In the genomic region with DNA sequence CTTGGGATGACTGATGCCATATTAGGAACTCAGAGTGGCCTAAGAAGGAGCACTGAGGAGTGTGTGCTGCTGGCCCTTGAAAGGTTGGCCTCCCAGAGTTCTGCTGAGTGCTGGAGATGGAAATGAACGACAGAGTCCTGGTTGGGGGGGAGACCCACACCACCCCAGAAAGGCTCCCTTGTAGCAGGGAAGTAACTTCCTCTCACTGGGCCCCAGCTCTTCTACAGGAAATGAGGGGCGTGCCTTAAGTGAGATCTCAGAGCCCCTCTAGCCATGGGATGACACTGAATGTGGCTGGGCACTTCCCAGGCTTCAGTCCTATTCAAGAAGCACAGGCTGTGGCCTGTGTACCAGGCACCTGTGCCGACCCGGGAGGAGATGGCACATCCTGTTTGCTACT, we compare ENCODE assay signal across 17 mouse cellular contexts.
DNase-seq lines count a peak whose midpoint lies in the region; ATAC-seq lines count a peak whose summit lies in the region.
"Had no signal": no experiment of that assay in that cellular context is flagged by ENCODE, and none has a peak within 500 bp of the region (broad histone marks: within the 10 kb centered on the region; RNA-seq: fewer than 3 reads in every experiment).

No protein-coding gene starts in this region.

- no peak overlapping the region for H3K4me2 ChIP-seq in hindbrain, embryonic 13.5 days
- H3K4me2 ChIP-seq: liver, embryonic 13.5 days; midbrain, embryonic 15.5 days; neural tube, embryonic 13.5 days had no signal

- H3K36me3 ChIP-seq in hindbrain, embryonic 10.5 days: no peaks in the 10 kb centered on the region
- no peaks in the 10 kb centered on the region for H3K36me3 ChIP-seq in hindbrain, embryonic 13.5 days
- no peaks in the 10 kb centered on the region for H3K36me3 ChIP-seq in limb, embryonic 10.5 days
- H3K36me3 ChIP-seq: liver, embryonic 13.5 days; midbrain, embryonic 15.5 days; neural tube, embryonic 13.5 days had no signal

- 69% methylated on average over 4 of the region's 4 CpGs for WGBS in hindbrain, embryonic 10.5 days
- 80% methylated on average over 4 of the region's 4 CpGs for WGBS in hindbrain, embryonic 13.5 days
- 67% methylated on average over 4 of the region's 4 CpGs for whole genome bisulfite sequencing in limb, embryonic 10.5 days

- DNase-seq in hindbrain, embryonic 10.5 days (ENCODE audit: low spot score): no peak
- DNase-seq in T-cell, adult 2 months (ENCODE audit: low spot score): peak; percentile 55
- DNase-seq in limb, embryonic 10.5 days (ENCODE audit: low spot score): no peak
- peak; percentile 28 to 53 for DNase-seq in thymus, postnatal 36 days
- no peak for DNase-seq in frontal cortex, postnatal 14 days (ENCODE audit: low spot score in 2 of 2)
- DNase-seq in right cerebral cortex, adult 2 months (ENCODE audit: low spot score in 2 of 2): no peak
- DNase-seq: cerebellum, adult 9-10 months; heart, adult 11 months; kidney, postnatal 10 days; layer of hippocampus, adult 9-11 months; liver, embryonic 13.5 days; lung, postnatal 36 days had no signal

- no peak overlapping the region for H3K9ac ChIP-seq in hindbrain, embryonic 13.5 days
- H3K9ac ChIP-seq: liver, embryonic 13.5 days; midbrain, embryonic 15.5 days; neural tube, embryonic 13.5 days had no signal

- H3K4me3 ChIP-seq in hindbrain, embryonic 10.5 days: no peak overlapping the region
- no peak overlapping the region for H3K4me3 ChIP-seq in hindbrain, embryonic 13.5 days
- no peak overlapping the region for H3K4me3 ChIP-seq in limb, embryonic 10.5 days
- H3K4me3 ChIP-seq: liver, embryonic 13.5 days; midbrain, embryonic 15.5 days; neural tube, embryonic 13.5 days had no signal

- no peak for ATAC-seq in hindbrain, embryonic 13.5 days (ENCODE audit: low FRiP score)
- ATAC-seq in erythroblast, adult 5-6 weeks (replicated peaks; ENCODE audit: low FRiP score, poor library complexity, severe bottlenecking): no peak
- ATAC-seq: intestine, embryonic 16.5 days; midbrain, embryonic 15.5 days had no signal

- H3K4me1 ChIP-seq in hindbrain, embryonic 10.5 days (replicated peaks): peaks cover 34% of the 10 kb centered on the region
- peaks cover 21% of the 10 kb centered on the region for H3K4me1 ChIP-seq in hindbrain, embryonic 13.5 days (replicated peaks)
- peaks cover 55% of the 10 kb centered on the region for H3K4me1 ChIP-seq in limb, embryonic 10.5 days

- H3K9me3 ChIP-seq in hindbrain, embryonic 10.5 days: no peaks in the 10 kb centered on the region
- H3K9me3 ChIP-seq in hindbrain, embryonic 13.5 days: no peaks in the 10 kb centered on the region
- no peaks in the 10 kb centered on the region for H3K9me3 ChIP-seq in limb, embryonic 10.5 days (replicated peaks)
- H3K9me3 ChIP-seq: liver, embryonic 13.5 days; midbrain, embryonic 15.5 days; neural tube, embryonic 13.5 days had no signal

- H3K27me3 ChIP-seq in hindbrain, embryonic 10.5 days (ENCODE audit: insufficient read depth, poor library complexity, severe bottlenecking): 0 out of 2 replicates have a peak, but pooled peaks cover 5% of the 10 kb centered on the region
- peaks cover 24% of the 10 kb centered on the region; the same call in 1 of the 2 replicates for H3K27me3 ChIP-seq in hindbrain, embryonic 13.5 days
- peaks cover 59% of the 10 kb centered on the region for H3K27me3 ChIP-seq in limb, embryonic 10.5 days (ENCODE audit: low read depth, poor library complexity, severe bottlenecking)
- H3K27me3 ChIP-seq: liver, embryonic 13.5 days; midbrain, embryonic 15.5 days had no signal

- peak overlapping the region; percentile 47 for H3K27ac ChIP-seq in hindbrain, embryonic 10.5 days
- no peak overlapping the region for H3K27ac ChIP-seq in hindbrain, embryonic 13.5 days
- H3K27ac ChIP-seq in limb, embryonic 10.5 days: peak overlapping the region; percentile 50; the same call in 1 of the 2 replicates
- H3K27ac ChIP-seq: liver, embryonic 13.5 days; midbrain, embryonic 15.5 days; neural tube, embryonic 13.5 days had no signal

Comparison
In these comparisons a context has a peak if more than half of its experiments do, and no peak if none do; other contexts are left out.
1. DNase-seq: peak in T-cell, adult 2 months (single experiment) and thymus, postnatal 36 days (2 of 2); none in hindbrain, embryonic 10.5 days (single experiment), limb, embryonic 10.5 days (single experiment), frontal cortex, postnatal 14 days (0 of 2) and right cerebral cortex, adult 2 months (0 of 2).